Mouse (Mus musculus) heart, postnatal 14 days (tissue): Measurements from ENCODE around the gene Spsb1. TPM values are rescaled to one million over a fixed set of nuclear protein-coding genes. Genes with fewer than 3 reads are reported as not detected.

ENCODE experiments used
- DNase-seq, 2 experiments: peaks; one replicate each; pipeline ENCODE4 v3.0.0; 2021 to 2022
- intact Hi-C: fragments of 180-260 bp; cut with DNase I; formaldehyde crosslinking; loops from one replicate; pipeline ENCODE4 v1.15.1; 2025
- total RNA-seq, 2 experiments: library from RNA; stranded (reverse); gene quantifications; 2 replicates each; pipeline ENCODE4 v1.2.3; 2021

The Spsb1 gene
- total RNA-seq, 2 experiments from 2014 or later: 44.8 to 49.3 TPM

- DNase-seq: no peak
- intact Hi-C loops: no loop called here
Observed at GRCm38 (mm10) chr4:149988301-149988700, 33.5 kb upstream of the Spsb1 start.

- intact Hi-C loops: no loop called here
- DNase-seq: no peak
Observed at GRCm38 (mm10) chr4:149986671-149987417, 32.0 kb upstream of the Spsb1 start.

GRCm38 (mm10) chr4:149983921-149984645, 29.2 kb upstream of the Spsb1 start:
- DNase-seq: no peak
- intact Hi-C loops: no loop called here

GRCm38 (mm10) chr4:149982154-149982553, 27.3 kb upstream of the Spsb1 start:
- DNase-seq: no peak
- intact Hi-C loops: no loop called here

- intact Hi-C loops: loop anchor here (5.0 kb wide), 2 partner anchors 173 to 228 kb away; no protein-coding TSS in a partner anchor
Observed at GRCm38 (mm10) chr4:149979819-149980308, 25.0 kb upstream of the Spsb1 start.

DNA sequence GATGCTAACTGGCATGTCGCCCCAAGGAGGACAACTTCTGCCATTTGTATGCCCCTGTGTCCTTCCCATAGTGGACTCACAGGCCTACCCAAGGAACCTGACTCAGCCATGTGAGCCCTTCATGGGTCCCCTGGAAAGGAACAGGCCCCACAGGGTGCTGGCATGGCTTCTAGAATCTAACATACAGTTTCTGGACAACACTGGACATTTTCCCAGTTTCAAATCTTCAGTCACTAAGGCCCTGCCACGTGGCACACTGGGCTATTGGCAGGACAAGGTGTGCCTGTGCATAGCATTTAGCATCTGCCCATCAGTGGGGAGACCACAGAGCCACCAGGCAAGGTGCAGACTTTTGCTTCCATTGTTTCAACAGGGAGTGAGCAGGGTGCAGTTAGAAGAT, 24.0 kb upstream of the Spsb1 start:
- DNase-seq: no peak
- intact Hi-C loops: loop anchor here (5.0 kb wide), 2 partner anchors 172 to 227 kb away; no protein-coding TSS in a partner anchor

More at GRCm38 (mm10) chr4:149979819-149980308, 25.0 kb upstream of the Spsb1 start:
- DNase-seq: peak; percentile 79 to 81

DNA sequence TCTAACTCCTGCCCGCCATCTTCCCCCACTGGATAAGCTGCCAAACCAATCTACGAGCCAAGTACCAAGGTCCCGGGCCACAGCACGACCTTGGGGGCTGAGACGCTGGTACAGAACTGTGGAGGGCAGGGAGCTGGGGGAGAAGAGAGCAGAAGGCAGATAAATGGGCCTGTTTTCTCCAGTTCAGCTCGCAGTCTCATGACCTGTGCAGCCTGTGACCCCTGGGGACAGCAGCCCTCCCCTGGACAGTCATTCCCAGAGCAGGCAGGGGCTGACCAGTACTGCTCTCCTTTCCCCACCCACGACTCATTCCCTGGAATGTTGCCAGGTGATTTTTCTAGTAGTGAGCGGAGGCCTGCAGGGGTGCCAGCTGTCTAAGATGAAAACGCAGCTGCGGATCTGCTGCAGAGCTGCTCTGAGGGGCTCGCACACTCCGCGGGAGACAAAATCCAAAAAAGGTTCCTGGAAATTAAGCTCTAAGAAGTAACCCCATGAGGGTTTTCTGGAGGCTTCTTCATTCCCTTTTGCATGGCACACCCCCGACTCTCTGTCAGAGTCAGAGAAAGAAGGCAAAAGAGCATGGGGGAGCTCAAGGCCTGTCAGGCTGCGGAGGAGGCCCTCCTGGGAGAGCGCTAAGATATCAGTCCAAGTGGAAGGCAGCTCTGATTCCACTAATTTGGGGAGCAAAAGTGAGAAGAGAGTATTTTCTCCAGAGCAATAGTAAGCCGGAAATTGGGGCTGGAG, 23.1 kb upstream of the Spsb1 start:
- intact Hi-C loops: loop anchor here (5.0 kb wide), 2 partner anchors 171 to 226 kb away; no protein-coding TSS in a partner anchor
- no peak for DNase-seq

- no peak for DNase-seq
- intact Hi-C loops: loop anchor here (5.0 kb wide), 2 partner anchors 170 to 225 kb away; no protein-coding TSS in a partner anchor
Observed at GRCm38 (mm10) chr4:149977181-149977580, 22.3 kb upstream of the Spsb1 start.

- no peak for DNase-seq
- intact Hi-C loops: loop anchor here (5.0 kb wide), 2 partner anchors 168 to 223 kb away; no protein-coding TSS in a partner anchor
Observed at GRCm38 (mm10) chr4:149975730-149976254, 20.9 kb upstream of the Spsb1 start.

GRCm38 (mm10) chr4:149975291-149975690, 20.4 kb upstream of the Spsb1 start:
- intact Hi-C loops: loop anchor here (5.0 kb wide), 2 partner anchors 168 to 223 kb away; no protein-coding TSS in a partner anchor
- no peak for DNase-seq

DNA sequence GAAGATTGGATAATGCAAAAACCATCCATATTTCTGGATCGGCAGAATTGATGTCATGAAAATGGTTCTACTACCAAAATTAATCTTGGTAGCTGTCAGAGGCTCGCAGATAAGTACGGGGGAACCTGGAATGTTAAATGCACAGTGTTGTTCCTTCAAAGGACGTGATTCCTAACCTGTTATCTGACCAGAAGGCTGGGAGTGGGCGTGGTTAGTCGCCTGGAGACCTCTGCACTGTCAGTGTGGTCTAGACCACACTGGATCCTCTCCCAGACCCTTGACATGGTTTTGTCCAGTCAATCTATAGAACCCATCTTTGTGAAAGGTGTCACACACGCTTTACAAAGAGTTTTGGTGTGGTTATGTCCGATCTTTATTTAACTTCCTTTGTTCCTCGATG, 16.6 kb upstream of the Spsb1 start:
- intact Hi-C loops: no loop called here
- DNase-seq: no peak

- no peak for DNase-seq
- intact Hi-C loops: no loop called here
Observed at GRCm38 (mm10) chr4:149968526-149968925, 13.7 kb upstream of the Spsb1 start.

GRCm38 (mm10) chr4:149966963-149967362, 12.1 kb upstream of the Spsb1 start:
- no peak for DNase-seq

DNA sequence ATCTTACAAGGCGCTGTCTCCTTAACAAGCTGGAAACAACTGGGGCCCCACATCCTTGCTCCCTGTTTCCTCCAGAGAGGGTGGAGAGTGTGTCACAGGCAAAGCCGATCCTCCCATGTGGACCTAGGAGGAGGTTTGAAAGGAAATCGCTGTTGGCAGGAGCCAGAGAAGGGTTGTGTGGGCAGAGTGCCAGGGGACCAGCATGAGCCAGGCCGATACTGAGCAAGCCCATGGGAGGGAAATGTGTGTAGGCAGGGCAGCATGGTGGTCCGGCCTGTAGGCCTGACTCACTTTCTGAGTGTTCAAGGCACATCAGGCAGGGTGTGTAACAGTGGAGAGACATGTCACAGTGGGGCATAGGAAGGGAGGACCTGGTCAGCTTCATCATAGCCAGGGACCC, 11.4 kb upstream of the Spsb1 start:
- DNase-seq: peak; percentile 69 to 82
- intact Hi-C loops: no loop called here

More at GRCm38 (mm10) chr4:149966963-149967362, 12.1 kb upstream of the Spsb1 start:
- intact Hi-C loops: no loop called here

DNA sequence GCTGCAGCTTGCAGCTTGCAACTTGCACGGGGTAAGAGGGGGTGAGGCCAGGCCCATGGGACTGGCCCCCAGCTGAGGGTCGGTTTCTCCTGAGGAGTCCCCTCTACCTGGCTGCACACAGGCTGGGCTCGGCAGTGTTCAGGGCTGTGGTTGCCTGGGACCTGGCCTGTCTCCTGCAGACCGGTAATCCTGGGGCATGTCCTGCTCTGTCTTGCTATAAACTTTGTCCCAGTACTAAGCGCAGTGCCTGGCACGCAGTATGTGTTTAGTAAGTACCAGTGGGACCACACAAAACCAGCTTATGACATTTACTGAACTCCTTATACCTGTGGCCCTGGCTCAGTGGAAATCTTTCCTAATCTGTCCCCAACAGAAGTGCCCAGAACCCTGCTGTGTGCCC, 10.8 kb upstream of the Spsb1 start:
- DNase-seq: no peak
- intact Hi-C loops: no loop called here

DNA sequence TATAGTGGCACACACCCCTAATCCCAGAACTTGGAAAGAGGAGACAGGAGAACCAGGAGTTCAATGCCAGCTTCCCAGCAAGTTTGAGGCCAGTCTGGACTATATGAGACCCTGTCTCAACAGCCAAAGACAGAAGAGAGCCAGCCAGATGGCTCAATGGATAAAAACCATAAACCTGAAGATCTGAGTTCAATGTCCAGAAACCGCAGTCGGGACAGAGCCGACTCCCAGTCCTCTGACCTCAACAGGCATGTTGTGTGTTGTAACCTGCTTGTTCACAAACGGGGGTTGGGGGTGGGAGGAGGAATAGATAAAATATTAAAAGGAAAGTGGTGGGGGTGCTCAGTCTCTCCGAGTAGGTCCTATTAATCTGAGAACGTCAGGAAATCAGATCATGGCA, 10.4 kb upstream of the Spsb1 start:
- intact Hi-C loops: no loop called here
- DNase-seq: no peak

DNA sequence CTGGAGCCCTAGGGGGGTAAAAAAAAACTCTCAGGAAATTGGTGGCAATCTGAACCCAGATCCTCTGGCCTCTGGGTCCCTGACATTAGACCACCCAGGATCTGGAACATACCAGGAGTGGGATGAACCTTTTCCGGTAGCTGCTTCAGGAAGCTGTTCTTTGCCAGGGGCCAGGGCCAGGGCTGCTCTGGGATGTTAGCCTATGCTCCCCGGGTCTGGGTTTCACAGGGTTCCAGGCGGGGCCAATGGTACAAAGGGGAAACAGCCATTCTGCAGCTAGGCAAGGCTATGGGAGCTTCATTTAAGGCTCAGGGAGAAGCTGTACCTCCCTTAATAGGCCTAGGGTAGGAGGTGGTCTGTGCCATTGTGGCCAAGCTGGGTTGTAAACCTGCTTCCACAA, 9.9 kb upstream of the Spsb1 start:
- intact Hi-C loops: no loop called here
- no peak for DNase-seq

GRCm38 (mm10) chr4:149964285-149964684, 9.4 kb upstream of the Spsb1 start:
- intact Hi-C loops: no loop called here
- DNase-seq: no peak

- intact Hi-C loops: no loop called here
- DNase-seq: no peak
Observed at GRCm38 (mm10) chr4:149960391-149960790, 5.5 kb upstream of the Spsb1 start.

DNA sequence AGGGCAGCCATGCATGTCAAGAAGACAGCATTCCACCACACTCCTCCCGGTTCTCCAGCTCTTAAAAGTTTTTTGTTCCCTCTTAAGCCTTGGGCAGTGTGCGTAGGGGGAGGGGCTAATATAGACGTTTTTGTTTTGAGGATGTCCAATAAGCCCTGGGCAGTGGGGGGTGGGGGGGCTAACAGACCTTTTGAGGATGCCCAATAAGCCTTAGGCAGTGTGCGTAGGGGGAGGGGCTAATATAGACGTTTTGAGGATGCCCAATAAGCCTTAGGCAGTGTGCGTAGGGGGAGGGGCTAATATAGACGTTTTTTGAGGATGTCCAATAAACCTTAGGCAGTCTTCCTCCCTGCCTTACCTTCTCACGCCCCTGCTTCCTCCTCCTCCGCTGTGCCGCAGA, 5.0 kb upstream of the Spsb1 start:
- intact Hi-C loops: loop anchor here (2.0 kb wide), 1 partner anchor 207 kb away; no protein-coding TSS in a partner anchor
- no peak for DNase-seq
